Mouse (Mus musculus) forebrain, embryonic 14.5 days (tissue): ENCODE measurements around the gene Tsc2. TPM values are rescaled to one million over a fixed set of nuclear protein-coding genes. Genes with fewer than 3 reads are reported as not detected.
A peak's percentile ranks its signal among the peaks of the same experiment; 100 is the strongest.

Experiments
- ATAC-seq: fragments of 200-750 bp; cut with Nextera tagmentation; 2 replicates; pipeline ENCODE4 v1.8.0; 2017; ENCODE audit warnings: mild to moderate bottlenecking, moderate library complexity
- DNase-seq: peaks from one replicate; pipeline ENCODE4 v3.0.0-alpha.2; 2015; ENCODE audit warnings: low spot score
- H3K27ac ChIP-seq: fragments of 300-500 bp; sonication (generic); 2 replicates; pipeline ENCODE4 v1.5.1; 2014; ENCODE audit warnings: low read depth, mild to moderate bottlenecking, control low read depth, low read length, moderate library complexity
- H3K27me3 ChIP-seq: fragments of 300-500 bp; sonication (generic); replicated peaks from 2 replicates; pipeline ENCODE4 v1.6.1; 2014; ENCODE audit warnings: low read length, control low read depth, mixed read lengths; ENCODE audit not compliant: control insufficient read depth, insufficient read depth
- H3K36me3 ChIP-seq: fragments of 300-500 bp; sonication (generic); 2 replicates; pipeline ENCODE4 v1.6.1; 2014; ENCODE audit warnings: low read length, control low read depth; ENCODE audit not compliant: control insufficient read depth, insufficient read depth
- H3K4me1 ChIP-seq: fragments of 300-500 bp; sonication (generic); 2 replicates; pipeline ENCODE4 v1.6.1; 2014; ENCODE audit warnings: antibody characterized with exemption, low read length, control low read depth; ENCODE audit not compliant: control insufficient read depth, insufficient read depth
- H3K4me2 ChIP-seq: fragments of 300-500 bp; sonication (generic); 2 replicates; pipeline ENCODE4 v1.6.1; 2014; ENCODE audit warnings: mild to moderate bottlenecking, control low read depth, low read length
- H3K4me3 ChIP-seq: fragments of 300-500 bp; sonication (generic); 2 replicates; pipeline ENCODE4 v1.5.1; 2014; ENCODE audit warnings: low read depth, low read length, control low read depth
- H3K9ac ChIP-seq: fragments of 300-500 bp; sonication (generic); 2 replicates; pipeline ENCODE4 v1.6.1; 2014; ENCODE audit warnings: mild to moderate bottlenecking, low read length, control low read depth, moderate library complexity
- H3K9me3 ChIP-seq: fragments of 300-500 bp; sonication (generic); replicated peaks from 2 replicates; pipeline ENCODE4 v1.6.1; 2016; ENCODE audit warnings: low read length, control low read depth, mixed read lengths; ENCODE audit not compliant: control insufficient read depth
- WGBS: fragments of 180-500 bp; shearing (Covaris S2); extraction: QIAGEN DNeasy Blood & Tissue Kit; methylation state at CpG from one replicate; pipeline ENCODE4 v1.1.7; 2014; 5-methylcytosine and 5-hydroxymethylcytosine counted together
- microRNA-seq: library from miRNA; unstranded; fragments of <30 nt; microRNA quantifications from one replicate; pipeline ENCODE4, GENCODE M21; 2016
- polyA plus RNA-seq: library from polyadenylated mRNA; unstranded; fragments of >200 nt; fragmentation: Nextera tagmentation; extraction: Ambion mirVana; gene quantifications from 2 replicates; pipeline ENCODE4 v1.2.1, GENCODE M21; 2014

Tsc2 gene
- polyA plus RNA-seq, 1 experiment from 2014 or later = 59.8 TPM

DNA sequence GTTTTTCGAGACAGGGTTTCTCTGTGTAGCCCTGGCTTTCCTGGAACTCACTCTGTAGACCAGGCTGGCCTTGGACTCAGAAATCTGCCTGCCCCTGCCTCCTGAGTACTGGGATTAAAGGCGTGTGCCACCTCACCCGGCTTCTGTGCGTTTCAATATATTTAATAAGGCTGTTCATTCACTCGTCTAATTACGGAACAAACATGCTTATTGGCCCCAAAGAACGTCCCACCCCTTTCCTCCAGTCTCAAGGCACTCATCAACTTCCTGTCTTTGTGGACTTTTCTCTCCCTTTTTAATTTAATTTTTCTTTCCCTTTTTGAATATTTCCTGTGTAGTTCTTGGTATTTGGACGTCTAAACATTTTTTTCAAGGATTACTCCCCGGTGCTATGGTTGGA, 84.0 kb downstream of the Tsc2 start:
- no peak for ATAC-seq
- Histone ChIP-seq H3K36me3 (no peaks in the 10 kb centered on the region), H3K9ac (no peak overlapping the region), H3K9me3 (no peaks in the 10 kb centered on the region), H3K27me3 (0 out of 2 replicates have a peak, but pooled peaks cover 12% of the 10 kb centered on the region), H3K4me1 (peaks cover 22% of the 10 kb centered on the region), H3K27ac (no peak overlapping the region), H3K4me3 (no peak overlapping the region), H3K4me2 (peak overlapping the region; percentile 62)
- no peak for DNase-seq
- WGBS = 17% methylated on average over 9 of the region's 9 CpGs

GRCm38 (mm10) chr17:24546234-24546633, 86.2 kb downstream of the Tsc2 start:
- H3K27me3 ChIP-seq = 0 out of 2 replicates have a peak, but pooled peaks cover 12% of the 10 kb centered on the region
- ATAC-seq (no peak), DNase-seq (no peak)
- H3K9ac ChIP-seq = no peak overlapping the region
- WGBS = 82% methylated on average over 3 of the region's 3 CpGs
- no peaks in the 10 kb centered on the region for H3K36me3 ChIP-seq
- no peak overlapping the region for H3K4me3 ChIP-seq
- H3K4me2 ChIP-seq = no peak overlapping the region
- no peaks in the 10 kb centered on the region for H3K9me3 ChIP-seq
- H3K4me1 ChIP-seq = peaks cover 11% of the 10 kb centered on the region; the same call in 1 of the 2 replicates
- no peak overlapping the region for H3K27ac ChIP-seq

Small RNA genes within 50 kb of the gene (microRNA-seq; reads per million reads assigned to microRNA genes)
- gene Gm24589 = not detected

Other genes with a start within 250 kb of the Tsc2 start
- 304 and 325 TPM in 2 replicates for gene Rnps1, start 218.1 kb downstream of the Tsc2 start, polyA plus RNA-seq
- 31.5 and 31.8 TPM in 2 replicates for gene Eci1, start 206.0 kb downstream of the Tsc2 start, polyA plus RNA-seq
- 2.3 and 3.5 TPM in 2 replicates for gene Dnase1l2, start 189.5 kb downstream of the Tsc2 start, polyA plus RNA-seq
- 8.3 and 16.9 TPM in 2 replicates for gene E4f1, start 162.3 kb downstream of the Tsc2 start, polyA plus RNA-seq
- 54.7 and 56.5 TPM in 2 replicates for gene Pgp, start 162.2 kb downstream of the Tsc2 start, polyA plus RNA-seq
- gene Bricd5, start 158.7 kb downstream of the Tsc2 start, polyA plus RNA-seq = 0.38 and 1.3 TPM in 2 replicates
- 31.8 and 37.2 TPM in 2 replicates for gene Mlst8, start 153.6 kb downstream of the Tsc2 start, polyA plus RNA-seq
- 9.1 and 14.6 TPM in 2 replicates for gene Caskin1, start 144.0 kb downstream of the Tsc2 start, polyA plus RNA-seq
- gene Traf7, start 104.7 kb downstream of the Tsc2 start, polyA plus RNA-seq = 80.1 and 96.6 TPM in 2 replicates
- 4.0 TPM in 2 replicates for gene Rab26, start 98.4 kb downstream of the Tsc2 start, polyA plus RNA-seq
- gene Pkd1, start 82.8 kb downstream of the Tsc2 start, polyA plus RNA-seq = 12.9 and 16.7 TPM in 2 replicates
- gene Nthl1, start 50 bp upstream of the Tsc2 start, polyA plus RNA-seq = 10.0 and 12.3 TPM in 2 replicates
- gene Slc9a3r2, start 17.7 kb upstream of the Tsc2 start, polyA plus RNA-seq = 22.4 and 31.3 TPM in 2 replicates
- not detected in 2 replicates for gene Npw, start 25.8 kb upstream of the Tsc2 start, polyA plus RNA-seq
- gene Zfp598, start 37.1 kb upstream of the Tsc2 start, polyA plus RNA-seq = 14.9 and 19.7 TPM in 2 replicates
- 105 and 136 TPM in 2 replicates for gene Syngr3, start 57.3 kb upstream of the Tsc2 start, polyA plus RNA-seq
- gene Gfer, start 63.5 kb upstream of the Tsc2 start, polyA plus RNA-seq = 36.5 and 37.7 TPM in 2 replicates
- 2.2 and 2.4 TPM in 2 replicates for gene Noxo1, start 63.6 kb upstream of the Tsc2 start, polyA plus RNA-seq
- 85.3 and 86.1 TPM in 2 replicates for gene Tbl3, start 75.0 kb upstream of the Tsc2 start, polyA plus RNA-seq
- not detected in 2 replicates for gene Rnf151, start 85.4 kb upstream of the Tsc2 start, polyA plus RNA-seq
- gene Rps2, start 85.5 kb upstream of the Tsc2 start, polyA plus RNA-seq = 888 and 1,063 TPM in 2 replicates
- gene Ndufb10, start 91.8 kb upstream of the Tsc2 start, polyA plus RNA-seq = 301 and 312 TPM in 2 replicates
- not detected in 2 replicates for gene Rpl3l, start 95.2 kb upstream of the Tsc2 start, polyA plus RNA-seq
- gene Msrb1, start 104.0 kb upstream of the Tsc2 start, polyA plus RNA-seq = 25.3 TPM in 2 replicates
- gene Hs3st6, start 120.4 kb upstream of the Tsc2 start, polyA plus RNA-seq = 0.20 TPM in 1 of 2 replicates, not detected in the other
- not detected in 2 replicates for gene Meiob, start 171.7 kb upstream of the Tsc2 start, polyA plus RNA-seq
- 49.7 and 52.8 TPM in 2 replicates for gene Hagh, start 207.5 kb upstream of the Tsc2 start, polyA plus RNA-seq
- gene Fahd1, start 217.7 kb upstream of the Tsc2 start, polyA plus RNA-seq = 18.4 and 19.2 TPM in 2 replicates
- gene Igfals, start 233.4 kb upstream of the Tsc2 start, polyA plus RNA-seq = 0.17 and 0.25 TPM in 2 replicates